Mouse (Mus musculus): Measurements from ENCODE around the gene Pgam2.

Pgam2 gene

DNA sequence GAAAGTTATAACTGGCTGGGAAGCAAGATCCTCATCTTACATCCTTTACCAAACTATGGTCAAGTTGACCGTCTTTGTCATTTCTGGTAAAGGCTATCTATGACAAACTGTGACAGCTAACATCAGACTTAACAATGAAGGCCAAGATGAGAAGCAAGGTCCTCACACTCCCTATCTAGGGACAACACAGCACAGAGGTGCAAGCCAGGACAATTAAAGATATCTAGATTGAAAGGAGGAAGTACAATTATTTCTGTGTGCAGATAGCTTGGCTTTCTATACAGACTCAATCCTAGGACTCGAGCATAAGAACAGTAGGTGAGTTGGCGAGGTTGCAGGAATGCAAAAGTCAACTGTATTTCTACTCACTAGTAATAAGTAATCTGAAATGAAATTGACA is 2.2 kb upstream of the Pgam2 start:
- DNase-seq: no peak

DNA sequence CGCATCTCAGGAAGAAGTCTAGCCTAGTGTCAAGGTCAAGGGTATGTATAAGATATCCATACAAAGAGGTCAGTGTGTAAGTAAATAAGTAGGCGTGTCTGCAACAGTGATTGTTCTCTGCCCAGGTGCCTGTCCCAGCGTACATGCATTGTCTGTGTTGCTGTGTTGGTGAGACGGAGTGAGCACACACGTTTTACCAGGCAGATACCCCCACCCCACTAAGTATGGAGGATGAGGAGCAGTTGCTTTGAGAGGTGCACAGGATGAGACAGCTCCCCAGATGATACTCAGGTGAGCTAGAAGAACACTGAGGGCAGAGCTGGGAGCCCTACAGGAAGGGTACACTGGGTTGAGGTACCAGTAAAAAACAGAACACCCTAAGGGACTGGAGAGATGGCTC is 641 bp upstream of the Pgam2 start:
- no peak for DNase-seq

DNA sequence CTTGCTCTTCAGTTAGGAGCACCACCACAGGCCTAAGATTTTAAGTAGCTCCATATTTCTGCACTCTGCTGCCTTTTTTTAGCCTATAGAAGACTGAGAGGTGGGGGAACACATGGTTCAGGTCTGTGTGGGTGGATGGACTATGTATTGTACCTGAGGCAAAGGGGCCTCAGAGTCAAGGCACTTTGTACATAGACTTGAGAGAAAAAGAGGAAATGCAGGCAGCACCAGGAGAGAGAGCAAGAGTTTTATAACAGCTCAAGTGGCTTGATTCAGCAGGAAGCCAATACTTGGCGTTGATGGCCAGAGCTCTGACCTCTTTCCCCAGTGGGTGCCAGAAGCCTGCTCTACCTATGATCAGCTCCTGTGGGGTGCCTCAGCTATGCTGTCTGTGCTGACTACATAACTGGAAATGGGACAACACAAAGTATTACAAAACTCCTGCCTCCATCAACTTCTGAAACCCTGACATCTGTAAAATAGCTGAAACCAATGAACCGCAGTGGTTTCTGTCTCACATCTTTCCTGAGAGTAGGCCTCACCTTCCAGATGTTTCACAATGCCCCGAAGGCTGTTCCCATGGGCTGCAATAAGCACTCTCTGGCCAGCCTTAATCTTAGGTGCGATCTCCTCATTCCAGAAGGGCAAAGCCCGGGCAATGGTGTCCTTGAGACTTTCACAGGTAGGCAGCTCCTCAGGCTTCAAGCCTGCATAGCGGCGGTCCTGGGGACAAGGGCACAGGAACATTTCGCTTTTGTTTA is 896 bp downstream of the Pgam2 start:
- DNase-seq: no peak

DNA sequence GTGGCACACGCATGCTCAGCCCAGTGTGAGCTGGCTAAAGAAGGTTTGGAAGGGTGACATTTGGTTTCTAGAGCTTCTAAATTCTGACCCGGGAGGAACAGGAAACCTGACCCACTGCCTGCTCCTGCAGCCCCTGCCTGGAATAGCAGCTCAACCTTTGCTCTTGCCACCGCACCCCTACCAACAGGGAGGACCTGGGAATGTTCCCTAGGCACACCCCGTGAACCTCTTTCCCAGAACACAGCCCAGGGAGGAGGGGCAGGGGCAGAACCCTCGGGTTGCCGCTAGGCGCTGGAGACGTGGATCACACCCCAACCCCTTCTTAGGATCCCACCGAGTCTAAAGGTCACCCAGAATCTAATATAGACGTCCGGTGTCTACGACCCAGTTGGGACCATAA is 1.5 kb downstream of the Pgam2 start:
- no peak for DNase-seq

DNA sequence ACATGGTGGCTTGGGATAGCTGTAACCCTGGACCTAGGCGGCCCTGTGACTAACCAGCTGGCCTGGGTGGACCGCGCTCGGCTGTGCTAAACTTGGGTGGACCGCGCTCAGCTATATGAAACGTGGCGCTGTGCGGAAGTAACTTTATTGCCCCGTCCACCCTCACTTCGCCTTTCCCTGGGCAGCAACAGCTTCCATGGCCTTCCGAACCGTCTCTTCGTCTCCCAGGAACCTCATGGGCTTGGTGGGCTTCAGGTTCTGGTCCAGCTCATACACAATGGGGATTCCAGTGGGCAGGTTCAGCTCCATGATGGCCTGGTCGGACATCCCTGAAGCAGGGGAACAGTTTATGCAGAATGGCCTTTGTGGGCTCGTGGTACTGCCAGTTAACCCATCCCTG is 2.0 kb downstream of the Pgam2 start:
- no peak for DNase-seq

DNA sequence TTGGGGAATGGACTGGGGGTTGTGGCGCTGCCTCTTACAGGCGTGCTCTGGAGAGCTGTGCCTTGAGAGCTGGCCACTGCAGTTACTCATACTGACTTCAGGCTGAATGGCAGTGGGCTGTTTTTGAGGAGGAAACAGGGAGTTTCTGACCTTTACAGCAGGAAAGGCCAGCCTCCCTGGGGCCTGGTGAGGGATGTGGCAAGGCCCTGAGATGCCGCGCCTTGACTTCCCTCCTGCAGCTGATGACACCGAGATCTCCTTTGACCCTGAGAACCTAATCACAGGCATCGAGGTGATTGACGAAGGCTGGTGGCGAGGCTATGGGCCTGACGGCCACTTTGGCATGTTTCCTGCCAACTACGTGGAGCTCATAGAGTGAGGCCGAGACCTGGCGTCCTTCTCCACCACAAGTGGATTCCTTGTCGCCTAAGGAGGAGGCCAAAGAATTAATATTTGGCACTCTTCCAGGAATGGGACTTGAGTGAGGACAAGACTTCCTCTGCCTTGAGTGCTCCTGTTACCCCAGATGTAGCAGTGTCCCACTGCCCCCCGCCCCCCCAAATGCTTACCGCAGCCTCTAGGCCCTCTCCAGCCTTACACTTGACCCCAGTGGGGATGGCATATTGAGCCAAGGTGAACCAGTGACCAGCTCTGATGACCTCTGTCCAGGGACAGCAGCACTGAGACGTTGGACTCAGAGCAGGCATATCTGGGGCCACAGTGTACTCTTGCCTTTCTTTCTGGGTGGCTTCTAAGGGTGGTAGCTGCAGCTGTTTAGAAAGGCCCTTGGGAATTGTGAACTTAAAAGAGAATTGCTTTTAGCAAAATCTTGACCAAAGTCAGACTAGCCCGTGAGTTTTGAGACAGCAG is 3.7 kb downstream of the Pgam2 start:
- no peak for DNase-seq

DNA sequence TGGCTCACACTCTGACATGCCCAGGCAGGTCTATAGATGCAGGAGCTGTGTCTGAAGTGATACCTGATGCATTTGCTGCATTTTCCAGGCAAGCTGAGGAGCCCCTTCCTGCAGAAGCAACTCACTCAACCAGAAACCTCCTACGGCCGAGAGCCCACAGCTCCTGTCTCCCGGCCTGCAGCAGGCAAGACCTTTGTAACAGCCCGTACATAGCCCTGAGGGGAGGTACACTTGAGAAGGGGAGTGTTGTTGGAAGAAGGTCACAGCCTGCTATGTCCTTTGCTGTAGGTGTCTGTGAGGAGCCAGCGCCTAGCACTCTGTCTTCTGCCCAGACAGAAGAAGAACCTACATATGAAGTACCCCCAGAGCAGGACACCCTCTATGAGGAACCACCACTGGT is 5.6 kb downstream of the Pgam2 start:
- DNase-seq: no peak

DNA sequence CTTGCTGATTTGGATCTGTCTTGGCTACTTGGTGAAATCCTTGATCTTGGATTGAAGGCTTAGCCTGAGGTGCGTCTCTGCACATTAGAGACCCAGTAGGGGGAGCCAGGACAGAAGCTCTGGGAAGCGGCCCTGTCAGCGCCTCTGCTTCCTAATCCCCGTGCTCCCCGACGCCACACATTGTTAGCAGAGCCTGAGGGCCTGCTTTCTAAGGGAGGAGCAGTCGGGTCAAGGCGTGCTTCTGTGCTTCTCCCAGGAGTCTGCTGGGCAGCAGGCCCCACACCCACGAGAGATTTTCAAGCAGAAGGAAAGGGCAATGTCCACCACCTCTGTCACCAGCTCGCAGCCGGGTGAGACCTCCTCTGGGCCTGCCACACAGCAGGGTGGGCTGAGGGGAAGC is 6.2 kb downstream of the Pgam2 start:
- DNase-seq: no peak

DNA sequence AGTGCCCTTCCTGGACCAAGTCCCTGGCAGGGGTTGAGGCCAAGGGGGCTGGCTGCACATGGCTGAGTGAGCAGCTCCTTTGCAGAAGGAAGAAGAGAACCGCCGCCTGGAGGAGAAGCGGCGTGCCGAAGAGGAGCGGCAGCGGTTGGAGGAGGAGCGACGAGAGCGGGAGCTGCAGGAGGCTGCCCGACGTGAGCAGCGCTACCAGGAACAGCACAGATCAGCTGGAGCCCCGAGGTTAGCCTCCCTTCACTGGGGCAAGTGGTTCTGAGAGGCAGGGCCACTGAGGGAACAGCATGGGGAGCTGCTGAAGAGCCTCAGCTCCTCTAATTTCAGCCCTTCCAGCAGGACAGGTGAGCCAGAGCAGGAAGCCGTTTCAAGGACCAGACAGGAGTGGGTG is 6.6 kb downstream of the Pgam2 start:
- no peak for DNase-seq

DNA sequence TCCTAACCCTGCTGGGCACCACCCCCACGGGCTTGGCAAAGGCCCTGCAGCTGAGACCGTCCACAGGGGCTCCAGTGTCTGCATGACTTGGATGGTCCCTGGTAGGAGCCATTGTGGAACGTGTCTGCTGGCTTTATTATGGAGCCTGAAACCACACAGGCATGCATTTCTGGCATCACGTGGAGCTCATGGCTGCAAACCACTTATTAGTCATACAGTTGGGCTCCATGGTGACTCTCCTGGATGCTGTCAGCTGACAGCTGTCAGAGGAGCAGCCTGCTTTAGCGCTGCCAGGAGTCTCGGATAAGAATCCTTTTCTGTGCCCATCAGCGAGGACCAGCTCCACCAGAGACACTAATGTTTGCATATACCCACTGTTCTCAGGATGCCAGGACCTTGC is 7.8 kb downstream of the Pgam2 start:
- DNase-seq: no peak

DNA sequence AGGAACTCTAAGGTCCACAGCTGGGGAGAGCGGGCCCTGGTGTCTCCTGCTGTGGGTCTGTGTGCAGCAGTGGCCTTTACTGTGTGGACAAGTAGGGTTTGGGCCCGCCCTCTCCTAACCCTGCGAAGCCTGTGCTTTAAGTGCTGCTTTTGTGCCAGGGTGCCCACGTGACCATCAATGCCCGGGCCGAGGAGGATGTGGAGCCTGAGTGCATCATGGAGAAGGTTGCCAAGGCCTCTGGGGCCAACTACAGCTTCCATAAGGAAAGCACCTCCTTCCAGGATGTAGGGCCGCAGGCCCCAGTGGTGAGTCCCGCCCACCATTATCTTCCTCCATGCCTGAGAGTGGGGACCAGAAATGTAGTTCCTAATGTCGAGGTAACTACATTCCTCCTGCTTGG is 8.2 kb downstream of the Pgam2 start:
- DNase-seq: no peak

DNA sequence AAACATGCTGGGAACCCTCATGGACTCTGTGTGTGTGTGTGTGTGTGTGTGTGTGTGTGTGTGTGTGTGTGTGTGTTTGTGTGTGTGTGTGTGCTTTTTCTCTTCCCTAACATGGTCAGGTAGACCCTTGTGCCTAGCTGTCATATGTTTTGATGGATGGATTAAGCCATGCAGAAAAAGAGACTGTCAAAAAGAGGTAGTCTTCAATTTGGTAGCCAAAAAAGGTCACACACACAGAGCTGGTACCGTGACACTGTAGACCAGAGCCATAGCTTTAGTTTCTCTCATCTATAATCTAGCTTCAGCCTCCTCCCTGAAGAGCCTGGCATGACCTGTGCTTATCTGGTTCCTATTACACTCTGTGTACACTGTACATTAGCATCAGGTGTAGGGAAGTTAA is 13.1 kb downstream of the Pgam2 start:
- DNase-seq: no peak

DNA sequence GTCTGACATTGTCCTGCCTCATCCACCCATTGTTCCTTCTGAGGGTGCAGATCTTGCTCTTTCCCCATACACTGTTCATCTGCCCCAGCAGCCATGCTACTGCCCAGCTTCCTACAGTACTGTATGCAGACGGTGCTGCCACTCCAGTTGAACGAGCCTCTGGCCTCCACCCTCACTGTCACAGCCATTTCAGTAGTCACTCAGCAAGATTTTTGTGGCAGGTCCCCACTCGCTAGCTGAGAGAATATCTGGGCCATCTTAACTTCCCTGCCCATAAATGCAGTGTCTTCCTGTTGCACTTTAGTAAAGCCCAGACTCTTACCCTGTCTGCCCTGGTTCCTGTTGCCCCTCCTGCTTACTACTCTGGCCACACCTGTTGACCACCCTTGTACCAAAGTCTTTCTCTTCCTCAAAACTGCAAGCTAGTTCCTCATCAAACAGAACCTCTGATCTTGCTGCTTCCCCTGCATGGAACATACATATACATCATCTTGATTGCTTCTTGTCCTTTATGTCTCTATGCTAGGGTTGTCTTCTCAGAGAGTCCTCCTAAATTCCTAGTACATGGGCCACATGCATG is 13.7 kb downstream of the Pgam2 start:
- no peak for DNase-seq

DNA sequence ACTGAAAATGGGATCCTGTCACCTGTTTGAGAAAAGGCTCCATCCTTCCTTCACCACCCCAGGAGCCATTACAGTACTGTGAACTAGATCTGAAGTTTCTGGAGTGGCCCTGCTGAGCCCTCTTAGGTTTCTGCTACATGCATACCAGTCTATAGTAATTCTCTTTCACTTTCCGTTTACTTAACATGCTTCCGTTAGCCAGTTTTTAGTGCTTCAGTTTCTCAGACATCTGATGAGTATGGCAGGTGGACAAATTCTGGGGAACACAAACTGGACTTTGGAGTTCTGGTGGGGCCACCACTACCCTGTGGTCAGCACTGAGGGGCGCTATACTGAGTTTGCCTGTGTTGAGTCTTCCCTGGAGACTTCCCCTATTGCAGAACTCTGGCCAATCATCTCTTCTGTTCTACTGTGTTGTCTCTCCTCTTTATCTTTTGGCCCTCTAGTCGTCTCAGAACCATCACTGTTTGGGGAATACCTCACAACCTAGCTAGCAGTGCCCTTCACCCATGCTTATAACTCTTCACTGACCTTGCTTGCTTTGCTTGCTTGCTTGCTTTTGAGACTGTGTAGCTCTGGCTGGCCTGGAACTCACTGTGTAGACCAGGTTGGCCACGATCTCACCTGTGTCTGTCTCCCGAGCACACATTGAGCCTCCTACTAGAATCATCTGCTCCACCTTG is 14.3 kb downstream of the Pgam2 start:
- no peak for DNase-seq

DNA sequence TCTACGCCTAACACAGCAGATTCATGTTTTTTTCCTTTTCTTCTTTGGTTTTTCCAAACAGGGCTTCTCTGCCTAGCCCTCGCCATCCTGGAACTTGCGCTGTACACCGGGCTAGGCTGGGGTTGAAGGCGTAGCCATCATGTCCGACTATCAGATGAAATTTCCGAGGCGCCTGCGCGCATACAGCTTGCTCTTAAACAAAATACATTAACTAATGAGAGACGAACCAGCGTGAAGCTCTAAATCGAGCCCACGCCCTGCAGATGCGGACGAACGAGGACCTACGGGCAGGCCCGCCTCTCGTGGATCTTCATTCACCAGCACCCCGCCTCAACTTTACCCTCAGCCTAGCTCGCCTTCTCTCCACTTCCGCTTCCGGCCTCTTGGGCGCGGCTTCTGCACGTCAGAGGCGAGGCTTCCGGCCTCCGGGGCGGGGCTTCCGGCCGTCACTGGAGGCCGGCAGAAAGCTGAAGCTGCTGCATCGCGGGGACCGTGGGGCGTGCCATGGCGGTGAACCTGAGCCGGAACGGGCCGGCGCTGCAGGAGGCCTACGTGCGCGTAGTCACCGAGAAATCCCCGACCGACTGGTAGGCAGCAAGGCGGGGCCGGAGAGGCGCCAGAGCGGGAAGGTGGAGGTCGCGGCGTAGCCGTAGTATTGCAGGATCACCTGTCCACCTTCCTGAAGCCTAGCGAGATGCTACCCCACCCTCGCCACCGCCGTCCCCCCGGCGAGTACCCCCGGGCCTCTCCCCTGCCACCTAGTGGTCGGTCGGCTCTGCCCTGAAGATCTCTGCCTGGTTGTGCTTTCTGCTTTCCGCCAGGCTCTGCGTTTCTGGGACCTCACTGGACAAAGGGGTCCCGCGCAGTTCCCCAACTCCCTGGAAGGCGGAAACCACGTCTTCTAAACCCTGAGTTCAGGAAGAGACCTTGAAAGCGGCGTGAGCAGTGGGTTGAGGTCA is 15.2 kb downstream of the Pgam2 start, which contains the start of gene Dbnl:
Dbnl (plus strand) TSS at position 433 of the 959 bp plus-strand sequence.
- DNase-seq: peak; percentile 98

DNA sequence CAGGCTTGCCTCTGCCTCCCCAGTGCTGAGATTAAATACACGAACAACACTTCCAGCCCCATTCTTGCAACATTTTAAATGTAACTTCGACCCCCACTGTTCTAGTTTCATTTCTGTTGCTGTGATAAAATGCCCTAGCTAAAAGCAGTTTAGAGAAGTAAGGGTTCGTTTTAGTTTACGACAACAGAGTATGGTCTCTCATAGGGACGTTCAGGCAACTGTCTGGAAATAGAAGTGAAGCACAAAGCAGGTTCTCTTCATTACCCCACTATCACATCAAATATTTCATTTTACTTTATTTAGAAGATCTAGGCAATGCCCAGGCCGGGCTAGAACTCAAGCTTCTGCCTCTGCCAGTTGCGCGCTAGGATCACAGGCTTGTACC is 15.9 kb downstream of the Pgam2 start:
- no peak for DNase-seq

DNA sequence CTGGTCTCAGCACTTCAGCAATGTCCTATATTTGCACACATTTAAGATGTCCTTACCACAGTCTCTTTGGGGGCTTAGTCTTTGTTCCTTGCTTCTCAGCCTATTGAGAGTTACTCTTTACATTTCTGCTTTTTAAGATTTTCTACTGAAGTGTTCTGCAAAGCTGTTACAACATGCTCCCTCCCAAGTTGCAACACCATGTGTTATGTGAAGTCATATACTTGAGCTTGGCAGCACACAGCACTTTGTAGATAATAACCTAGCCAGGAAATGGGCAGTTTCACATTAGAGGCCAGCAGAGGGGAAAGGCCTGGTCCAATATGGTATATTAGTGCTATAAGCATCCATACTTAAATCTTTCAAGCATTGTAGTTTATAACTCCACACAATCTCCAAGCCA is 17.8 kb downstream of the Pgam2 start:
- DNase-seq: no peak

DNA sequence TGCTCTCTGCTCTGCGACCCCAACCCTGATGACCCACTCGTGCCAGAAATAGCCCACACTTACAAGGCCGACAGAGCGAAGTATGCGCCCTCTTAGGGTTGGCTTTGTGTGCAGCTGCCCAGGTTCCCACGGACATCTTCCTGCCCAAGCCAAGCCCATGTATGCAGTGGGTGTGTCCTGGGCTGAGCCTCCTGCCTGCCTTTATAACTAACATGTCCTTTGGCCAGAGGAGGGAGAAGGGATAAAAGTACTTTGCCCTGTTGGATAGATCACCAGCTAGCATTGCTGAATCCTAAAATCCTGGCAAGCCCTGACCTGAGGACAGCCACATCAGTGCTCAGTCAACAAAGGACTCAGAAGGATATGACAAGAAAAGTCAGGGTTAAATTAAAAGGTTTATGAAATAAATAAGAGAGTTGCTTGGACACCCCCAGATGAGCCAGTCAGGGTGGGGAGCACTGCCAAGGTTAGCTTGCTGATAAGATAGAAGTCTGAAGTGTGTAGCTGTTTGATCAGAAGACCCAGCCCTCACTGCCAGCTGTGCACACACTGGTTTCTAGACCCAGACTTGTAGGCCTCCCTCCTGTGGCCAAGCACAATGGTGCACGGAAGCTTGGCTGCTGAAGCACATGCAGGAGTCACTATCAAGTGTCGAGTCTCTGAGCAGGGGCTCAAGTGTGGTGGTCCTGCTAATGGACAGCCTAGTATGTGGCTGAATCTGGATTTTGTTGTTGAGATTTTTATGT is 21.2 kb downstream of the Pgam2 start:
- no peak for DNase-seq

DNA sequence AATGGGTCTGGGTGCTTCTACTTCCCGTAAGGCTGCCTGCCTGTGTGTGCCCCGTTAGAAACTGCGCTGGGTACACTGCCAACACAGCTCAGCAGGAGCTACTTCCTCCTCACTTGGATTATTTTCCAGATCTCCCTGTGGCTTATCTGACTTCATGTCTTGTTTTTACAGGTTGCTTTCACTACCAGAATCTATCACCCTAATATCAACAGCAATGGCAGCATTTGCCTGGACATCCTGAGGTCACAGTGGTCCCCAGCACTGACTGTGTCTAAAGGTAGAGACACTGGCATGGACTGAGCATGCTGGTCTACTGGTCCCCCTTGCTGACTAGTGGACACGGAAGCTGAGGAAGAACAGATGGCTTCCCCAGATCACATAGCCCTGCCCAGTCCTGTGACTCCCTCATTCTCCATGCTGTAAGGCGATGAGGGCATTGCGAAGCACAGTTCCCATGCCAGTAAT is 23.5 kb downstream of the Pgam2 start:
- DNase-seq: no peak

DNA sequence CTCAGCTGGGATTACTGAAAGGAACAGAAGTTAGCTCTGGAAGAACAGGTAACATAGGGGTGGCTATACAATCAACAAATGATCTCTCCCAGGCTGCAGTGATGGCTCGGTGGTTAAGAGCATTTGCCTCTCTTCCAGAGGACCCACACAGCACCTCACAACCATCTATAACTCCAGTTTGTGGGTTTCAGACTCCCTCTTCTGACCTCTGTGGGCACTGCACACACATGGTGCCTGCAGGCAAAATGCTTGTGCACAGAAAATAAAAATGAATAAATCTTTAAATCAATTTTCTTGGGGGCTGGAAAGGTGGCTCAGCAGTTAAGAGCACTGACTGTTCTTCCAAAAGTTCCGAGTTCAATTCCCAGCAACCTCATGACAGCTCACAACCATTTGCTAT is 25.1 kb downstream of the Pgam2 start:
- DNase-seq: no peak

DNA sequence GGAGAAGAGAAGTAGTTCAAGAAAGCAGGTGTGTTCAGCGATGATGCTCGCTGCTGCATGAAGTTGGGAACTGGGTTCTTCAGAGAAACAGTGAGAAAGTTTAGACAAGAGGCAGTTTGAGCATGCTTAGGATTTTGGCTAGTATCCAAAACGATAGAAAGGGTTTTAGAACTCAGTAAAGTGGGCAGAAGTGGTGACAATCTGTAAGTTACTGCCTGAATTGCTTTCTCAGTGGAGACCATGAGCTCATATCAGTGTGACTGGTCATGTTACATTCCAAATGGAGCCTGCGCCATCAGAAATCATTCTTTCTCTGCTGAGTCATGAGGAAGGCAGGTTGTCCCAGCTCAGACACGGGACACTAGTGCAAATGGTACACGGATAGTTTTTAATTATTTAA is 37.5 kb downstream of the Pgam2 start:
- DNase-seq: no peak

All from embryo, embryonic 11 days (tissue).